Comparison of ENCODE assay signal across 15 mouse cellular contexts in the genomic region with DNA sequence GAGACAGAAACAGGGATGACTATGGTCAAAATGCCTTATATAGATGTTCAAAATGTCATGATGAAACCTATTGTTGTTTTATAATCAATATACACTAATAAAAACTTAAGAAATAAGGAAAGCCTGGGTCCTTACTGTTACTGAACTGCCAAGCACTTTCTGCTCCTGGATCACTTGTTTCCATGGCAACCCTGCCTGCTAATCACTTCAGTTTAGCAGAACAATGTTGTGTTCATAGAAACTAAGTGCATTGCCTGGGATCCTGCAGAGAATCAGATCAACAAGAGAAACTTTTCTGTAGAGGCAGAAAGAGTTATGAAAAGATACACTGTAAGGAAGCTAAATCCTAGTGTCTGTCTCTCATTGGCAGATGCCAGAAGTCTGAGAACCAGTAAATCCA.
"Had no signal": no experiment of that assay in that cellular context is flagged by ENCODE, and none has a peak within 500 bp of the region (broad histone marks: within the 10 kb centered on the region; RNA-seq: fewer than 3 reads in every experiment).

No protein-coding gene starts in this region.

- H3K4me1 ChIP-seq: limb, embryonic 13.5 days; midbrain, embryonic 13.5 days; neural tube, embryonic 13.5 days had no signal

- H3K9ac ChIP-seq: limb, embryonic 13.5 days; liver, embryonic 14.5 days; midbrain, embryonic 13.5 days; neural tube, embryonic 13.5 days had no signal

- H3K27ac ChIP-seq: kidney, postnatal 0 days; layer of hippocampus, adult 2 months; limb, embryonic 13.5 days; liver, embryonic 14.5 days; midbrain, embryonic 13.5 days; neural tube, embryonic 13.5 days; stomach, postnatal 0 days had no signal

- H3K36me3 ChIP-seq: limb, embryonic 13.5 days; midbrain, embryonic 13.5 days; neural tube, embryonic 13.5 days had no signal

- H3K4me2 ChIP-seq: limb, embryonic 13.5 days; midbrain, embryonic 13.5 days; neural tube, embryonic 13.5 days had no signal

- DNase-seq: kidney, adult 11 months; kidney, adult 9 months; kidney, postnatal 36 days; left cerebral cortex, postnatal 4 days; lung, adult 18-20 months; right cerebral cortex, postnatal 25 days; thymus, adult 18-20 months; thymus, postnatal 14 days had no signal

- H3K4me3 ChIP-seq: layer of hippocampus, adult 2 months; limb, embryonic 13.5 days; midbrain, embryonic 13.5 days; neural tube, embryonic 13.5 days had no signal

- H3K27me3 ChIP-seq: limb, embryonic 13.5 days; midbrain, embryonic 13.5 days; neural tube, embryonic 13.5 days had no signal

- H3K9me3 ChIP-seq: limb, embryonic 13.5 days; midbrain, embryonic 13.5 days; neural tube, embryonic 13.5 days had no signal

- ATAC-seq: midbrain, embryonic 13.5 days had no signal
